Mouse (Mus musculus): ENCODE data around the gene Pla2g4e. TPM values are rescaled to one million over a fixed set of nuclear protein-coding genes. Genes with fewer than 3 reads are reported as not detected.
"Not testable (repeated sequence)": the region's sequence is repeated elsewhere in the genome, so short reads cannot be mapped to it uniquely, and the experiment has no call there.

The Pla2g4e gene
- polyA plus RNA-seq, 1 experiment from 2014 or later, result 0.05 TPM

DNA sequence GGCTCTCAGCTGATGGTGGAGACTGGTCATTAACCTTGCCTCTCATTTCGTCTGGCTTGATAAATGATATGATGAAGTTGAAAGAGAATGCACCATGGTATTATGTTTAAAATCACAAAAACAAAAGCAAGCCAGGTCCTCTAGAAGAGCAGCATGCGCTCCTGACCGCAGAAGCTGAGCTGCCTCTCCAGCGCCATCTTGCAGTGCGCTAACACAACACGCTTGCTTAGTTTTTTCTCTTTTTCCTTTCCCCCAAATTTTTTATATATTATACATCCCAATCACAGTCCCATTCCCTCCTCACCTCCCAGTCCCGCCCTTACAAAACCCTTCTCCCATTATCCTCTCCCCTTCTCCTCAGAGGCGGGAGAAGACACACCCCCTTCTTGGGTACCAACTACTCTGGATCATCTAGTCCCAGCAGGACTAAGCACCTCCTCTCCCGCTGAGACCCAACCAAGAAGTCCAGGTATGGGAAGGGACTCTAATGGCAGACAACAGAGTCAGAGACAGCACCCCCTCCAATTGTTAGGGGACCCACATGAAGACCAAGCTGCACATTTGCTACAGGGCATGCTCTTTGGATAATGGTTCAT lies 384 bp upstream of the Pla2g4e start:
- Histone ChIP-seq H3K36me3 (ENCODE audit: control insufficient read depth, insufficient read depth, low read length) (no peaks in the 10 kb centered on the region), H3K4me3 (ENCODE audit: low read depth, low read length) (peak overlapping the region; percentile 34), H3K27me3 (ENCODE audit: control insufficient read depth, insufficient read depth, low read length) (0 out of 2 replicates have a peak, but pooled peaks cover 5% of the 10 kb centered on the region), H3K4me2 (ENCODE audit: low read depth) (peak overlapping the region; percentile 68), H3K4me1 (ENCODE audit: control insufficient read depth, insufficient read depth, low read length) (no peaks in the 10 kb centered on the region), H3K9ac (ENCODE audit: low read length) (peak overlapping the region; percentile 52), H3K27ac (ENCODE audit: low read depth, low read length) (no peak overlapping the region), H3K9me3 (ENCODE audit: control insufficient read depth, low read length) (no peaks in the 10 kb centered on the region)
- ATAC-seq (ENCODE audit: insufficient read depth, low FRiP score, low TSS enrichment), result no peak
- 18% methylated on average over 9 of the region's 9 CpGs for WGBS
- DNase-seq (ENCODE audit: low spot score), result peak; percentile 44

DNA sequence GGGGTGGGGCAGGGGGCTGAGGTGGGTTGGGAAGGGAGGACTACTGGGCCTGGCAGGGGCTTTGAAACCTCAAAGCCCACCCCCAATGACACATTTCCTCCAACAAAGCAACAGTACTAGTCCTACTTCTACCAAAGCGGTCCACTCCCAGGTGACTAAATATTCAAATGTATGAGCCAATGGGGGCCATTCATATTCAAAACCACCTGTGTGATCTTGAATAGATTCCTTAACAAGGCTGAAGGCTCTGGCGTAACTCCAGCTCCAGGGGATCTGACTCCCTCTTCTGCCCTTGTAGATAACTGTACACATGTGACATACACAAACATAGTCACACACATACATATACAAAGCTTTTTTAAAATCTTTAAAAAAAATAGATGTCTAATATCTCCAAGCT lies 1.1 kb downstream of the Pla2g4e start:
- Histone ChIP-seq H3K36me3 (ENCODE audit: control insufficient read depth, insufficient read depth, low read length) (no peaks in the 10 kb centered on the region), H3K27me3 (ENCODE audit: control insufficient read depth, insufficient read depth, low read length) (0 out of 2 replicates have a peak, but pooled peaks cover 5% of the 10 kb centered on the region), H3K4me1 (ENCODE audit: control insufficient read depth, insufficient read depth, low read length) (no peaks in the 10 kb centered on the region), H3K9ac (ENCODE audit: low read length) (no peak overlapping the region), H3K27ac (ENCODE audit: low read depth, low read length) (no peak overlapping the region), H3K9me3 (ENCODE audit: control insufficient read depth, low read length) (no peaks in the 10 kb centered on the region), H3K4me2 (ENCODE audit: low read depth) (no peak overlapping the region), H3K4me3 (ENCODE audit: low read depth, low read length) (no peak overlapping the region)
- no peak for ATAC-seq (ENCODE audit: insufficient read depth, low FRiP score, low TSS enrichment)
- DNase-seq (ENCODE audit: low spot score), result no peak
- WGBS, result 88% methylated on average over 2 of the region's 2 CpGs

DNA sequence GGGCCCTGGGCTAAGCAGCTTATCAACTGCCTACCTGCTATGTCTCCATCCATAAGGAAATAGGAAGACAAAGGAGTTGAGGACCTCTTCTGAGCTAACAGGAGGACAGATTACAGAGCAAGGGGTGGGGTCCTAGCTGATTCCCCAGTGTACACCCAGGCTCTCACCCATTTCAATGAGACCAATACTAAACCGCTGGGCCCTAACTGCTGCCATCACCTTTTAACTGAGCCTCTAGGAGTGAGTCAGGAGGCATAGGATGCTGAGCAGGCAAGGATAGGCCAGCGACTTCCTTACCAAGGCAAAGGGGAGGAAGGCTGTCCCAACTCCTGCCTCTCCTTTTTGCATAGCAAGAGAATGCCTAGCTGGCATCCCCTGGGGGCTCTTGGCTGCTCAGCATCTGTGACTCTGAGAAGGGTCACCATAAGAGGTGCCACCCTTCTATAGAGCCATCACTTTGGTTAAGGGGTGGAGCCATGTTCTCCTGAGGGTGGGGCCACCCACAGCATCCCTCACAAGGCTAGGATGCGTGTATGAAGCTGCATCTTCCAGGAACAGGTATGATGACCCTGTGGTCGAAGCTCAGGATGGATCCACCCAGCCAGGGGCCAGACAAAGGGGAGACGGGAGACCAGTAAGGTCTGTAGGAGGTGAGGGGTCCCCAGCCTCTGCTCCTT lies 2.2 kb downstream of the Pla2g4e start:
- DNase-seq (ENCODE audit: low spot score), result no peak
- no peaks in the 10 kb centered on the region for H3K36me3 ChIP-seq (ENCODE audit: control insufficient read depth, insufficient read depth, low read length)
- H3K4me2 ChIP-seq (ENCODE audit: low read depth), result no peak overlapping the region
- H3K9ac ChIP-seq (ENCODE audit: low read length), result no peak overlapping the region
- no peak for ATAC-seq (ENCODE audit: insufficient read depth, low FRiP score, low TSS enrichment)
- H3K4me3 ChIP-seq (ENCODE audit: low read depth, low read length), result no peak overlapping the region
- no peaks in the 10 kb centered on the region for H3K4me1 ChIP-seq (ENCODE audit: control insufficient read depth, insufficient read depth, low read length)
- H3K27ac ChIP-seq (ENCODE audit: low read depth, low read length), result no peak overlapping the region
- H3K27me3 ChIP-seq (ENCODE audit: control insufficient read depth, insufficient read depth, low read length), result 0 out of 2 replicates have a peak, but pooled peaks cover 5% of the 10 kb centered on the region
- 82% methylated on average over 5 of the region's 5 CpGs for WGBS
- no peaks in the 10 kb centered on the region for H3K9me3 ChIP-seq (ENCODE audit: control insufficient read depth, low read length)

DNA sequence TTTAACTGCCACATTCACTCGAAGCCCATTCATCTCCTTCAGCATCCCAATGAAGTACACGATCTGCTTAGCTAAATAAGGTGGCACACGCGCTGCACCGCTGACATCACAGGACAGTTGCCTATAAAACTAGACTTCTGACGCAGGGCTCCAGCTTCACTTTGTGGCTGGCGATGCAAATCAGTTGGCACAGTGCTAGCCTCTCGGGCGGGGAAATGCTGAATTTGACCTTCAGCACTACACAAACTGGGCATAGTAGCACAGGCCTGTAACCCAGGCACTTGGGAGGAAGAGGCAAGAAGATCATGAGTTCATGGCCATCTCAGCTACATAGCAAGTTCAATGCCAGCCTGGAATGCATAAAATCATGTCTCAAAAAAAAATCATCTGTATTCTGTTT lies 6.4 kb downstream of the Pla2g4e start:
- not testable (repeated sequence) for H3K9me3 ChIP-seq (ENCODE audit: control insufficient read depth, low read length); H3K27me3 ChIP-seq (ENCODE audit: control insufficient read depth, insufficient read depth, low read length); H3K36me3 ChIP-seq (ENCODE audit: control insufficient read depth, insufficient read depth, low read length); H3K4me3 ChIP-seq (ENCODE audit: low read depth, low read length); DNase-seq (ENCODE audit: low spot score); ATAC-seq (ENCODE audit: insufficient read depth, low FRiP score, low TSS enrichment); H3K9ac ChIP-seq (ENCODE audit: low read length); H3K27ac ChIP-seq (ENCODE audit: low read depth, low read length); H3K4me1 ChIP-seq (ENCODE audit: control insufficient read depth, insufficient read depth, low read length); H3K4me2 ChIP-seq (ENCODE audit: low read depth)
- WGBS, result 84% methylated on average over 8 of the region's 9 CpGs

DNA sequence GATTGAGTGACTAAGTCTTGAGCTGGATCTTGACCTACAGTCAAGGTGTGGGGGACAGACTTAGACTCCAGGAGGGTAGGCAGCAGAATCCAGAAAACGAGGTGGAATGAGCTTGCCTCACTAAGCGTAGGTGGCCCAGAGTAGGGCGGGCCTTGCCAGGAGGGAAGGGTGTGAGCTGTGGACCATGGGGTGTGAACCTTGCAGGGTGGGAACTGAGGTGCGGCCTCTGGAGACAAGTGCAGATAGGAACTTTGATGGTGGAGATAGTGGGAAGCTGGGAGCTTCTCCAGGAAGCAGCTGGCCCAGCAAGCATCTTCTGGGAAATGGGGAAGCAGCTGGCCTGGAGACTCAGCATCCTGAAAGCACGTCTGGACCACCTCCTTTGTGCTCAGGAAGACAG lies 7.4 kb downstream of the Pla2g4e start:
- no peak for ATAC-seq (ENCODE audit: insufficient read depth, low FRiP score, low TSS enrichment)

DNA sequence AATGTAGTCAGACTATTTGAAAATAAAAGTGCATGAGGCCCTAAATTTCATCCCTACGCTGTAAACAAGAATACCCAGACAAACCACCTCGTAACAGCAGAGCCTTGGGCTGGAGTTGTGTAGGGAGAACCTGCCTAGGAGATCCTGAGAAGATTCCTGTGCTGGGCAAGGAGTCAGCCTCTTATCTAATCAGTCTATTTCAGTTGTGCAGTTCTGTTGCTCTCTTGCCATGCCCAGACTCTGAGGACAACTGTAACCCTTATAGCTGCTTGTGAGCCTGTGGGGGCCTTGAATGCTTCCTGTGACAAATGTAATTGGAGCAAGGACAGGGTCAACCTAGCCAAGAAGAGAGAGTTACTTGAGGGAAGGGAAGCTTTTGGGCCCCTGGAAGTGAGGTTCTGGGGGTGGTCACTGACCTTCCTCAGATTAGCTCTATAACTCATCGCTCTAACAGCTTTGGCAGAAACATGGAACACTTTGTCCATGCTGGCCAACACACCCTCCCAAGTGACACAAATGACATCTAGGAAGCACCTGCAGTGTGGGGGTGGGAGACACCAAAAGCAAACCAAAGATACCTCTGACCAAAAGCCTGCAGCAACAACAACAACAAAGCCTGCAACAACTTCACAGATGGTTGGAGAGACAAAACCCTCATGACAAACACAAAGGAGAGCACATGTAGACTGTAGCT lies 9.0 kb downstream of the Pla2g4e start:
- Histone ChIP-seq H3K4me2 (ENCODE audit: low read depth) (no peak overlapping the region), H3K9me3 (ENCODE audit: control insufficient read depth, low read length) (no peaks in the 10 kb centered on the region), H3K36me3 (ENCODE audit: control insufficient read depth, insufficient read depth, low read length) (no peaks in the 10 kb centered on the region), H3K27me3 (ENCODE audit: control insufficient read depth, insufficient read depth, low read length) (no peaks in the 10 kb centered on the region), H3K4me1 (ENCODE audit: control insufficient read depth, insufficient read depth, low read length) (no peaks in the 10 kb centered on the region), H3K27ac (ENCODE audit: low read depth, low read length) (no peak overlapping the region), H3K9ac (ENCODE audit: low read length) (no peak overlapping the region), H3K4me3 (ENCODE audit: low read depth, low read length) (no peak overlapping the region)
- DNase-seq (ENCODE audit: low spot score) (no peak), ATAC-seq (ENCODE audit: insufficient read depth, low FRiP score, low TSS enrichment) (no peak)
- 84% methylated on average over 3 of the region's 3 CpGs for WGBS

More for the DNA sequence above, 7.4 kb downstream of the Pla2g4e start:
- Histone ChIP-seq H3K27me3 (ENCODE audit: control insufficient read depth, insufficient read depth, low read length) (no peaks in the 10 kb centered on the region), H3K36me3 (ENCODE audit: control insufficient read depth, insufficient read depth, low read length) (no peaks in the 10 kb centered on the region), H3K4me2 (ENCODE audit: low read depth) (no peak overlapping the region), H3K27ac (ENCODE audit: low read depth, low read length) (no peak overlapping the region), H3K4me3 (ENCODE audit: low read depth, low read length) (no peak overlapping the region), H3K4me1 (ENCODE audit: control insufficient read depth, insufficient read depth, low read length) (no peaks in the 10 kb centered on the region), H3K9me3 (ENCODE audit: control insufficient read depth, low read length) (no peaks in the 10 kb centered on the region), H3K9ac (ENCODE audit: low read length) (no peak overlapping the region)
- DNase-seq (ENCODE audit: low spot score), result no peak
- 77% methylated on average over 5 of the region's 5 CpGs for WGBS

DNA sequence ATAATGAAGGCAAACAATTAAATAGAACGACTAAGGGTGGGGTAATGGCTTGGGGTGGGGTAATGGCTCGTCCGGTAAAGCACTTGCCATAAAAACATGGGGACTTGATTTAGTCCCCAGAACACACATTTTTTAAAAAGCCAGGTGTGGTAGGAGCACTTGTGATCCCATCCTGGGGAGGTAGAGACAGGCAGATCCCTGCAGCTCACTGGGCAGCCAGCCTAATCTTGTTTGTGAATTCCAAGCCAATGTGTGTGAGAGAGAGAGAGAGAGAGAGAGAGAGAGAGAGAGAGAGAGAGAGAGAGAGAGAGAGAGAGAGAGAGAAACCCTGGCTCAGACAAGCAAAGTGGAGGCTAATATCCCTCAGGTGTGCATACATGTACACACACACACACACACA lies 9.8 kb downstream of the Pla2g4e start:
- Histone ChIP-seq H3K27me3 (ENCODE audit: control insufficient read depth, insufficient read depth, low read length) (no peaks in the 10 kb centered on the region), H3K36me3 (ENCODE audit: control insufficient read depth, insufficient read depth, low read length) (no peaks in the 10 kb centered on the region), H3K9me3 (ENCODE audit: control insufficient read depth, low read length) (no peaks in the 10 kb centered on the region), H3K27ac (ENCODE audit: low read depth, low read length) (no peak overlapping the region), H3K9ac (ENCODE audit: low read length) (no peak overlapping the region), H3K4me3 (ENCODE audit: low read depth, low read length) (no peak overlapping the region), H3K4me1 (ENCODE audit: control insufficient read depth, insufficient read depth, low read length) (no peaks in the 10 kb centered on the region), H3K4me2 (ENCODE audit: low read depth) (no peak overlapping the region)
- no peak for DNase-seq (ENCODE audit: low spot score)
- 72% methylated on average over 3 of the region's 3 CpGs for WGBS
- no peak for ATAC-seq (ENCODE audit: insufficient read depth, low FRiP score, low TSS enrichment)

DNA sequence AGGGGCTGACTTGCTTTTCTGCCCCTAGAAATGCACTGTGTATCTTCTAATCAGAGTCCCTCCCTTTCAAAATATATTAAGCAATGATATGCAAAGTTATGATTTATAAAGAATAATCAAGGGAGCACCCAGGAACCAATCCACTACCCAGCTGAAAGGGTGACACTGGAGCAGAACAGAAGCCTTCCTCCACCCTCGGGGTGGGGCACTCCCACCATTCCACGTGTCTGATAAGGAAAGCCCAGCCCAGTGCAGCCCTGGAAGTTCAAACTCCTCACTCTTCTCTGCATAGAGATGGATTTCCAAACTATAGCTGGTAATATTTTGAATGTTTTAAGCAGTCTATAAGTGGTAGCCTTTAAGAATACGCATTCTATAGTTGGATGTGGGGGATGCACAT lies 13.5 kb downstream of the Pla2g4e start:
- ATAC-seq (ENCODE audit: insufficient read depth, low FRiP score, low TSS enrichment), result no peak
- H3K27ac ChIP-seq (ENCODE audit: low read depth, low read length), result no peak overlapping the region
- H3K27me3 ChIP-seq (ENCODE audit: control insufficient read depth, insufficient read depth, low read length), result no peaks in the 10 kb centered on the region
- H3K4me1 ChIP-seq (ENCODE audit: control insufficient read depth, insufficient read depth, low read length), result no peaks in the 10 kb centered on the region
- 72% methylated on average over 3 of the region's 3 CpGs for WGBS
- H3K9me3 ChIP-seq (ENCODE audit: control insufficient read depth, low read length), result no peaks in the 10 kb centered on the region
- H3K36me3 ChIP-seq (ENCODE audit: control insufficient read depth, insufficient read depth, low read length), result no peaks in the 10 kb centered on the region
- H3K4me2 ChIP-seq (ENCODE audit: low read depth), result no peak overlapping the region
- no peak for DNase-seq (ENCODE audit: low spot score)
- no peak overlapping the region for H3K4me3 ChIP-seq (ENCODE audit: low read depth, low read length)
- no peak overlapping the region for H3K9ac ChIP-seq (ENCODE audit: low read length)

DNA sequence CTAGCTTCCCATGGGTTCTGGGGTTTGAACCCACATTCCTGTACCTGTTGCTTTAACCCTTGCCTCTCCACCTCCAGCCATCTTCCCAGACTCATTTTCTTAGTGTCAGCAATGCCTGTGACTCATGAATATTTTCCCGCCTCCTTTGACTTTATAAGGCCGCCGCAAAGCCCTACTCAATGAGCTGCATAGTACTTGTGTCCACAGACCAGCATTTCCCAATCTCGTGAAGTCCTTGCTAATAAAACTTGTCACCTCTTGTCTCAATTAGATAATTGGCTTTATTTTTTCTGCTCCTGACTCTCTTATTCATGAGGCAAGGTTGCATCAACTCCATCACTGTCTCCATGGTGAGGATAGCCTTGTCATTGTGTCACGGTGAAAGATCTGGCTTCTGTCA lies 30.5 kb downstream of the Pla2g4e start:
- Histone ChIP-seq H3K4me3 (ENCODE audit: low read depth, low read length) (no peak overlapping the region), H3K4me2 (ENCODE audit: low read depth) (no peak overlapping the region), H3K27me3 (ENCODE audit: control insufficient read depth, insufficient read depth, low read length) (no peaks in the 10 kb centered on the region), H3K36me3 (ENCODE audit: control insufficient read depth, insufficient read depth, low read length) (no peaks in the 10 kb centered on the region), H3K9ac (ENCODE audit: low read length) (no peak overlapping the region), H3K27ac (ENCODE audit: low read depth, low read length) (no peak overlapping the region), H3K4me1 (ENCODE audit: control insufficient read depth, insufficient read depth, low read length) (no peaks in the 10 kb centered on the region), H3K9me3 (ENCODE audit: control insufficient read depth, low read length) (no peaks in the 10 kb centered on the region)
- no peak for ATAC-seq (ENCODE audit: insufficient read depth, low FRiP score, low TSS enrichment)
- 90% methylated on average over 5 of the region's 5 CpGs for WGBS
- no peak for DNase-seq (ENCODE audit: low spot score)
